Mouse (Mus musculus) layer of hippocampus, adult 2 months (tissue): Measurements from ENCODE around the gene Hsd17b3. TPM values are rescaled to one million over a fixed set of nuclear protein-coding genes. Genes with fewer than 3 reads are reported as not detected.

ENCODE experiments used
- DNase-seq, 2 experiments: peaks; one replicate each; pipeline ENCODE4 v3.0.0; 2022; ENCODE audit warnings: low spot score in 2 of 2
- H3K27ac ChIP-seq: fragments of 200-600 bp; 2 replicates; pipeline ENCODE4 v1.8.1; 2022
- H3K4me3 ChIP-seq: fragments of 200-600 bp; 2 replicates; pipeline ENCODE4 v1.8.1; 2022; ENCODE audit warnings: mild to moderate bottlenecking
- CTCF ChIP-seq: fragments of 200-600 bp; conservative IDR thresholded peaks from 2 replicates; pipeline ENCODE4 v1.8.1; 2022; ENCODE audit warnings: antibody characterized with exemption, mild to moderate bottlenecking, moderate library complexity
- total RNA-seq, 2 experiments: library from RNA; stranded (reverse); gene quantifications; 2 replicates each; pipeline ENCODE4 v1.2.3; 2021

The Hsd17b3 gene
- total RNA-seq, 2 experiments from 2014 or later = not detected

GRCm38 (mm10) chr13:64100186-64100585, 11.2 kb upstream of the Hsd17b3 start:
- peak; percentile 96 for TF ChIP-seq CTCF
- Histone ChIP-seq H3K27ac (no peak overlapping the region), H3K4me3 (no peak overlapping the region)
- peak; percentile 26 to 51 for DNase-seq

GRCm38 (mm10) chr13:64098992-64099391, 10.0 kb upstream of the Hsd17b3 start:
- Histone ChIP-seq H3K4me3 (no peak overlapping the region), H3K27ac (no peak overlapping the region)
- DNase-seq = no peak
- peak; percentile 78 for TF ChIP-seq CTCF

- peak; percentile 95 for TF ChIP-seq CTCF
- no peak overlapping the region for H3K27ac ChIP-seq
- no peak overlapping the region for H3K4me3 ChIP-seq
- DNase-seq = peak; percentile 43 to 82
Observed at GRCm38 (mm10) chr13:64093341-64093740, 4.3 kb upstream of the Hsd17b3 start.

GRCm38 (mm10) chr13:64092752-64093151, 3.7 kb upstream of the Hsd17b3 start:
- Histone ChIP-seq H3K4me3 (no peak overlapping the region), H3K27ac (no peak overlapping the region)
- TF ChIP-seq CTCF = no peak
- no peak for DNase-seq

- no peak for DNase-seq
- Histone ChIP-seq H3K27ac (no peak overlapping the region), H3K4me3 (no peak overlapping the region)
- TF ChIP-seq CTCF = no peak
Observed at GRCm38 (mm10) chr13:64092141-64092540, 3.1 kb upstream of the Hsd17b3 start.

- no peak overlapping the region for H3K4me3 ChIP-seq
Observed at GRCm38 (mm10) chr13:64091006-64091405, 2.0 kb upstream of the Hsd17b3 start.

GRCm38 (mm10) chr13:64090278-64090677, 1.2 kb upstream of the Hsd17b3 start:
- no peak for DNase-seq
- no peak for TF ChIP-seq CTCF

More at GRCm38 (mm10) chr13:64091006-64091405, 2.0 kb upstream of the Hsd17b3 start:
- DNase-seq = no peak
- no peak for TF ChIP-seq CTCF
- no peak overlapping the region for H3K27ac ChIP-seq

GRCm38 (mm10) chr13:64088057-64088456, 973 bp downstream of the Hsd17b3 start:
- no peak for TF ChIP-seq CTCF
- Histone ChIP-seq H3K4me3 (no peak overlapping the region), H3K27ac (no peak overlapping the region)
- no peak for DNase-seq

More at GRCm38 (mm10) chr13:64090278-64090677, 1.2 kb upstream of the Hsd17b3 start:
- H3K27ac ChIP-seq = no peak overlapping the region
- no peak overlapping the region for H3K4me3 ChIP-seq

GRCm38 (mm10) chr13:64086036-64086435, 3.0 kb downstream of the Hsd17b3 start:
- DNase-seq = no peak
- no peak for TF ChIP-seq CTCF
- Histone ChIP-seq H3K4me3 (no peak overlapping the region), H3K27ac (no peak overlapping the region)

GRCm38 (mm10) chr13:64083331-64083730, 5.7 kb downstream of the Hsd17b3 start:
- no peak for DNase-seq
- no peak for TF ChIP-seq CTCF
- Histone ChIP-seq H3K27ac (no peak overlapping the region), H3K4me3 (no peak overlapping the region)

- Histone ChIP-seq H3K4me3 (no peak overlapping the region), H3K27ac (no peak overlapping the region)
- no peak for TF ChIP-seq CTCF
- DNase-seq = no peak
Observed at GRCm38 (mm10) chr13:64081012-64081919, 7.8 kb downstream of the Hsd17b3 start.

- TF ChIP-seq CTCF = no peak
- Histone ChIP-seq H3K27ac (no peak overlapping the region), H3K4me3 (no peak overlapping the region)
- DNase-seq = no peak
Observed at GRCm38 (mm10) chr13:64077591-64077990, 11.4 kb downstream of the Hsd17b3 start.

GRCm38 (mm10) chr13:64076074-64076473, 13.0 kb downstream of the Hsd17b3 start:
- H3K27ac ChIP-seq = no peak overlapping the region
- no peak overlapping the region for H3K4me3 ChIP-seq
- no peak for DNase-seq
- TF ChIP-seq CTCF = no peak

GRCm38 (mm10) chr13:64066653-64067052, 22.4 kb downstream of the Hsd17b3 start:
- H3K27ac ChIP-seq = no peak overlapping the region
- TF ChIP-seq CTCF = no peak
- H3K4me3 ChIP-seq = no peak overlapping the region
- no peak for DNase-seq
